Mouse (Mus musculus) liver, adult 2 months (tissue): ENCODE results near the gene Colq. TPM values are rescaled to one million over a fixed set of nuclear protein-coding genes. Genes with fewer than 3 reads are reported as not detected.
A peak's percentile ranks its signal among the peaks of the same experiment; 100 is the strongest.

Experiments
- DNase-seq: peaks from one replicate; pipeline ENCODE4 v3.0.0-alpha.2; 2011; ENCODE audit warnings: low read depth, low spot score; ENCODE audit errors: extremely low read depth
- H3K27ac ChIP-seq: fragments of 200-500 bp; replicated peaks from 2 replicates; pipeline ENCODE4 v1.5.1; 2012; ENCODE audit warnings: low read depth, mild to moderate bottlenecking, control low read depth, inconsistent platforms, low read length; ENCODE audit not compliant: insufficient read depth
- H3K27me3 ChIP-seq: fragments of 200-500 bp; 2 replicates; pipeline ENCODE4 v1.6.1; 2012; ENCODE audit warnings: mild to moderate bottlenecking, moderate library complexity, low read length, inconsistent platforms; ENCODE audit not compliant: control insufficient read depth, insufficient read depth
- H3K36me3 ChIP-seq: fragments of 200-500 bp; 2 replicates; pipeline ENCODE4 v1.6.1; 2012; ENCODE audit warnings: low read length, inconsistent platforms; ENCODE audit not compliant: control insufficient read depth, insufficient read depth
- H3K4me1 ChIP-seq: fragments of 200-500 bp; 2 replicates; pipeline ENCODE4 v1.6.1; 2011; ENCODE audit warnings: low read length; ENCODE audit not compliant: control insufficient read depth, insufficient read depth
- H3K4me3 ChIP-seq: fragments of 200-500 bp; 2 replicates; pipeline ENCODE4 v1.5.1; 2011; ENCODE audit warnings: low read depth, mild to moderate bottlenecking, control low read depth, low read length, moderate library complexity; ENCODE audit not compliant: insufficient read depth
- H3K79me2 ChIP-seq: fragments of 200-500 bp; 2 replicates; pipeline ENCODE4 v1.6.1; 2012; ENCODE audit warnings: inconsistent platforms, mild to moderate bottlenecking, low read length, moderate library complexity; ENCODE audit not compliant: control insufficient read depth, insufficient read depth
- H3K9ac ChIP-seq: fragments of 200-500 bp; 2 replicates; pipeline ENCODE4 v1.6.1; 2012; ENCODE audit warnings: low read depth, mild to moderate bottlenecking, control low read depth, inconsistent platforms, low read length
- CTCF ChIP-seq: fragments of 200-500 bp; IDR thresholded peaks from 2 replicates; pipeline ENCODE4 v1.5.1; 2011; ENCODE audit warnings: low read depth, low read length, control low read depth
- POLR2A ChIP-seq: fragments of 200-500 bp; IDR thresholded peaks from 2 replicates; pipeline ENCODE4 v1.6.1; 2011; ENCODE audit warnings: low read length, control low read depth; ENCODE audit not compliant: insufficient read depth; ENCODE audit errors: extremely low read depth
- whole genome bisulfite sequencing: fragments of 180-500 bp; shearing (Covaris S2); methylation state at CpG from one replicate; pipeline ENCODE4 v1.1.7; 2018; 5-methylcytosine and 5-hydroxymethylcytosine counted together
- polyA plus RNA-seq: library from polyadenylated mRNA; depleted of rRNA; stranded (reverse); fragments of >200 nt; gene quantifications from 2 replicates; pipeline ENCODE4 v1.2.3, GENCODE M21; 2012
- total RNA-seq: library from RNA; depleted of rRNA; stranded (reverse); fragments of >200 nt; gene quantifications from 2 replicates; pipeline ENCODE4 v1.2.3, GENCODE M21; 2014

Gene Colq
- total and polyA plus RNA-seq, 2 experiments, result under 0.01 to 0.06 TPM

- no peaks in the 10 kb centered on the region for H3K36me3 ChIP-seq
Observed at GRCm38 (mm10) chr14:31530847-31531246, 60.3 kb downstream of the Colq start.

DNA sequence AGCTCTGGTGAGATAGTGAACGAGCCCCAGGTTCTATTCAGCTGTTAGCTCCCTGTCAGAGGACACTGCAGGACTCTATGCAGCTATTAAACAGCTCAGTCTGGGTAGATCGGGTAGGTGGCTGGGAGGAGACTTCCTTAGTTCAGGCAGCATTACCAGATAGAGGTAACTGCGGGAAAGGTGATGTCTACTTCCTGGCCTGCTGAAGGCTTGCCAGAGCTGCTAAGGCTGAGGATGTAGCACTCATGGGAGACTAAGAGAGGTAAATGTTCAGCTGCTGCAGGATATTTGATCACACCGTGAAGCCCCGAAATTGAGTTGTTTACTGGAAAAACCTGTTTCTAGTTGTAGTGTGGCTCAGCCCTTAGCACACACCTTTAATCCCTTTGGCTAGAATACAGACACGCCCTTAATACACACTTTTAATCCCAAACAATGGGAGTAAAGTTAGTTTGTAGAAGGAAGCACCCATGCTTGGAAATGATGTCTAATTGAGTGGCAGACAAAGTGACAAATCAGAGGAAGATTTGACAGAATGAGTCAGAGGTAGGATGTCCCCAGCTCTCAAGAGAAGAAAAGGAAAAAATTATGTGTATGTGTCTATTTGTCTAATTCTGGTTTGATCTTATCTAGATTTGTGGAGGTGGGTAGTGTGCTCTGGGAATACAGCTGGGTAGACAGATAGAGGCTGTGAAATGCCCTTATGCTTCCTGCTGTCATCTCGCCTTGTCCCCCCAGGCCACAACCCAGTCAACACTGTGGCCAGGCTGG, 65.9 kb downstream of the Colq start:
- H3K27ac ChIP-seq, result no peak overlapping the region
- H3K27me3 ChIP-seq, result no peaks in the 10 kb centered on the region
- no peaks in the 10 kb centered on the region for H3K4me1 ChIP-seq
- H3K79me2 ChIP-seq, result no peaks in the 10 kb centered on the region
- no peak overlapping the region for H3K4me3 ChIP-seq
- no peak for DNase-seq
- H3K9ac ChIP-seq, result no peak overlapping the region
- no peak for TF ChIP-seq CTCF
- TF ChIP-seq POLR2A, result no peak
- H3K36me3 ChIP-seq, result no peaks in the 10 kb centered on the region
- 92% methylated on average over 7 of the region's 7 CpGs for WGBS

More at GRCm38 (mm10) chr14:31530847-31531246, 60.3 kb downstream of the Colq start:
- TF ChIP-seq POLR2A, result no peak
- TF ChIP-seq CTCF, result no peak
- WGBS, result 22% methylated on average over 4 of the region's 4 CpGs
- no peaks in the 10 kb centered on the region for H3K27me3 ChIP-seq
- no peaks in the 10 kb centered on the region for H3K79me2 ChIP-seq
- peaks cover 6% of the 10 kb centered on the region for H3K4me1 ChIP-seq
- peak overlapping the region; percentile 87 for H3K27ac ChIP-seq
- H3K4me3 ChIP-seq, result no peak overlapping the region
- DNase-seq, result peak; percentile 89
- H3K9ac ChIP-seq, result peak overlapping the region; percentile 66

GRCm38 (mm10) chr14:31521318-31521717, 69.8 kb downstream of the Colq start:
- Histone ChIP-seq H3K79me2 (no peaks in the 10 kb centered on the region), H3K36me3 (no peaks in the 10 kb centered on the region), H3K9ac (no peak overlapping the region), H3K4me3 (no peak overlapping the region), H3K27ac (no peak overlapping the region), H3K4me1 (no peaks in the 10 kb centered on the region), H3K27me3 (no peaks in the 10 kb centered on the region)
- DNase-seq, result no peak
- WGBS, result 81% methylated on average over 2 of the region's 2 CpGs
- TF ChIP-seq CTCF (no peak), POLR2A (no peak)

DNA sequence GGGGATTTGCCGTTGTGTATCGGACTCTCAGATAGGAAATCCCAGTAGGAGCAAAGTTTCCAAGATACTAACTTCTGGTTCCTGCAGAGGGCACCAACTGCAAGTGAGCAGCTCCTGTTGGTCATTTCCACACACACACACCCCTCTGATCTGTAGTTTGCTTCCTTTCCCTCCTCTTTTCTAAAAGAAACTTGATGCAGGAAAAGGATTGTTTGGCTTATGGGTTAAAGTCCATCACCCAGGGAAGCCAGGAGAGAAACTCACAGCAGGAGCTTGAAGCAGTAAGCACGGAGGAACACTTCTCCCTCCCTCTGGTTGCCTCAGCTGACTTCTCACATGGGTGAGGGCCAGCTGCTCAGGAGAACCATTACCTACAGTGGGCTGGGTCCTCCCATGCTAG, 72.0 kb downstream of the Colq start:
- Histone ChIP-seq H3K27ac (no peak overlapping the region), H3K4me1 (no peaks in the 10 kb centered on the region), H3K27me3 (no peaks in the 10 kb centered on the region), H3K9ac (no peak overlapping the region), H3K4me3 (no peak overlapping the region), H3K36me3 (no peaks in the 10 kb centered on the region), H3K79me2 (no peaks in the 10 kb centered on the region)
- peak; percentile 71 for TF ChIP-seq CTCF
- no peak for TF ChIP-seq POLR2A
- DNase-seq, result peak; percentile 55
- WGBS, result 15% methylated on average over 3 of the region's 3 CpGs

- Histone ChIP-seq H3K79me2 (no peaks in the 10 kb centered on the region), H3K4me1 (no peaks in the 10 kb centered on the region), H3K36me3 (no peaks in the 10 kb centered on the region), H3K4me3 (no peak overlapping the region), H3K27me3 (no peaks in the 10 kb centered on the region), H3K9ac (no peak overlapping the region), H3K27ac (no peak overlapping the region)
- no peak for DNase-seq
- 85% methylated on average over 2 of the region's 2 CpGs for WGBS
- TF ChIP-seq CTCF, result no peak
- no peak for TF ChIP-seq POLR2A
Observed at GRCm38 (mm10) chr14:31515895-31516294, 75.2 kb downstream of the Colq start.

DNA sequence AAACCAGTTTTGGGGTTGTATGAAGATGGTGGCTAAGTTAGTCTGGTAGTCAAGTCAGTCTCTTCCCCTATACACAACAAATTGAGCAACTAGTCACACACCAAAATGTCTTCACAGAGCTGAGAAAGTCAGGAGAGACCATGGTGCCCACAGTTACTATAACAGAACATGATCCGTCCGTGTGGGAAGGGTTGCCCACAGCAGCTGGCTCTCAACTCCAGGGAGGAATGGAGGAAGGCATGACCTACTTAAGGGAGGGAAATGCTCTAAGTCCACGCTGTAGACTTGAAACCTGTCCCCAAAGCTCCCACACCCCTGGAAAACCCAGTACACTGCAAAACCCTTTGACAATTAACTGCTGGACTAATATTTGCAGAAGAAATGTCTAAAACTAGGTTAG, 80.8 kb downstream of the Colq start:
- Histone ChIP-seq H3K4me3 (no peak overlapping the region), H3K79me2 (no peaks in the 10 kb centered on the region), H3K4me1 (no peaks in the 10 kb centered on the region), H3K36me3 (peaks cover 27% of the 10 kb centered on the region), H3K27ac (no peak overlapping the region), H3K9ac (no peak overlapping the region), H3K27me3 (no peaks in the 10 kb centered on the region)
- DNase-seq, result no peak
- TF ChIP-seq POLR2A (no peak), CTCF (no peak)
- 77% methylated on average over 3 of the region's 3 CpGs for WGBS
